Mouse (Mus musculus): Measurements from ENCODE around the gene Tmem267. TPM values are rescaled to one million over a fixed set of nuclear protein-coding genes. Genes with fewer than 3 reads are reported as not detected.

Gene Tmem267
- 9.2 and 10.9 TPM in 2 replicates for total RNA-seq (2012; rRNA removed)
- 26.0 and 28.9 TPM in 2 replicates for total RNA-seq (2014; rRNA removed)
- 26.8 and 31.3 TPM in 2 replicates for polyA plus RNA-seq (2012; ENCODE audit: insufficient read length, low read depth)

DNA sequence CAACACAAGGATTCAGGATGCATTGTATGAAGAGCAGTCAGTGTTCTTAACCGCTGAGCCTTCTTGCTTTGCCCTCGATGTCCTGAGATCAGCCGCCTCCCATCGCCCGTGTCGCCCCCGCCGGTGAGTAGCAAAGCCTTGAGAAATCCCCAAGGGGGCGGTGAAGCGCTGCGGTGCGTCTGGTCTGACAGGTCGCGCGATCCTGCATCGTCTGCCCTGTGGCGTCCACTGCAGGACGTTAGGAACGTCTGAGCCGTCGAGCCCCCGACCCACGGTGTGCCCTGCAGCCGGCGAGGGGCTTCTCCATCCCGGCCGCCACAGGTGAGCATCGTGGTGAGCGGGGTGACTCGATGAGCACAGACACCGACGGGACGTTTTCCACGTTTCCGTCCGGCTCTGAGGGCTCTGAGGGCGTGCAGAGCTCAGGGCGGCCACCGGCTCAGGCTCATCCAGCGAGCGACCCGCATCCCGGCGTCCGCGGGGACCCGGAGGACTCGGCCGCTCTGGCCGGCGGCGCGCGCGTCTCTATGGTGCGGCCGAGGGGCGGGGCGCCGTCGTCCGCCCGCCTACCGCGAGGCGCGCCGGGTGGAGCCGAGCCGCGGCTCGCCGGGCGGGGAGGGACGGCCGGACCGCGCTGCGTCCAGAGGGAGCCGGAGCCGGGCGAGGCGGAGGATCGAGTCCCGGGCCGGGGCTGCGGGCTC lies at the start of gene Tmem267, which contains the start of gene 3110070M22Rik:
Gene Tmem267 (plus strand): TSS at position 160 of the 701 bp plus-strand sequence.
Gene 3110070M22Rik (minus strand): TSS at position 504 of the 701 bp plus-strand sequence.
- TF ChIP-seq BHLHE40 (IDR thresholded peaks at IDR 0.05; ENCODE audit: low read depth, low read length) (0 out of 2 replicates have a peak, but pooled peaks have one; percentile 8), TBP (conservative IDR thresholded peaks at IDR 0.05; ENCODE audit: low read depth, low read length) (no peak), KAT2A (IDR thresholded peaks at IDR 0.05; ENCODE audit: insufficient replicate concordance, low read length) (0 out of 2 replicates have a peak, but pooled peaks have one; percentile 40), SIN3A (IDR thresholded peaks at IDR 0.05; ENCODE audit: low read length) (no peak), MXI1 (IDR thresholded peaks at IDR 0.05; ENCODE audit: low read depth, low read length) (no peak), ZMIZ1 (IDR thresholded peaks at IDR 0.05; ENCODE audit: low read depth, low read length) (no peak; the same call in 1 of the 2 replicates), NRF1 (IDR thresholded peaks at IDR 0.05; ENCODE audit: low read depth, low read length) (peak; percentile 54; the same call in 1 of the 2 replicates), ETS1 (conservative IDR thresholded peaks at IDR 0.05; ENCODE audit: low read depth, low read length) (no peak), NELFE (IDR thresholded peaks at IDR 0.05; ENCODE audit: low read depth, low read length) (peak; percentile 63; the same call in 1 of the 2 replicates), MAFK (IDR thresholded peaks at IDR 0.05; ENCODE audit: insufficient replicate concordance, low read length) (no peak), MAX (IDR thresholded peaks at IDR 0.05; ENCODE audit: low read length) (no peak), GABPA (IDR thresholded peaks at IDR 0.05; ENCODE audit: insufficient replicate concordance, low read depth, low read length) (peak; percentile 11; the same call in 1 of the 2 replicates), JUND (conservative IDR thresholded peaks at IDR 0.05; ENCODE audit: low read depth, low read length) (no peak), E2F4 (IDR thresholded peaks at IDR 0.05; ENCODE audit: insufficient replicate concordance, low read depth, low read length) (no peak), ELF1 (IDR thresholded peaks at IDR 0.05; ENCODE audit: low read depth, low read length) (peak; percentile 45; the same call in 1 of the 2 replicates), MEF2A (IDR thresholded peaks at IDR 0.05; ENCODE audit: borderline replicate concordance, low read depth, low read length) (0 out of 2 replicates have a peak, but pooled peaks have one; percentile 39), CTCF (conservative IDR thresholded peaks at IDR 0.05 in 1 of 2, IDR thresholded peaks at IDR 0.05 in 1 of 2; ENCODE audit: low read depth in 2 of 2, low read length in 2 of 2) (peak in 1 of 2 experiments; percentile 38; a peak in 2 of 4 replicates), HCFC1 (IDR thresholded peaks at IDR 0.05; ENCODE audit: low read depth, low read length) (peak; percentile 58), ZC3H11A (IDR thresholded peaks at IDR 0.05; ENCODE audit: low read depth, low read length) (no peak), TCF12 (IDR thresholded peaks at IDR 0.05; ENCODE audit: low read depth, low read length) (peak; percentile 86; the same call in 1 of the 2 replicates), ZNF384 (IDR thresholded peaks at IDR 0.05; ENCODE audit: low read depth, low read length) (no peak), CHD2 (IDR thresholded peaks at IDR 0.05; ENCODE audit: low read length) (0 out of 2 replicates have a peak, but pooled peaks have one; percentile 18), POLR2AphosphoS2 (IDR thresholded peaks at IDR 0.05; ENCODE audit: low read depth, low read length) (no peak)
- Histone ChIP-seq H3K27me3 (replicated peaks) (no peaks in the 10 kb centered on the region), H3K4me3 (replicated peaks in 1 of 3; ENCODE audit: low read depth in 2 of 3, low read length in 2 of 3, poor library complexity in 1 of 3) (peak within 1 kb of the TSS; percentile 26 to 70 (median 62)), H3K79me2 (replicated peaks; ENCODE audit: control insufficient read depth, extremely low read depth, insufficient read depth, poor library complexity, severe bottlenecking) (no peaks in the 10 kb centered on the region), H3K9me3 (replicated peaks; ENCODE audit: low read length) (peaks cover 10% of the 10 kb centered on the region), H3K27ac (ENCODE audit: insufficient read depth, low read depth) (peak within 1 kb of the TSS; percentile 47; the same call in 1 of the 2 replicates), H3K4me2 (ENCODE audit: insufficient read depth, low read depth, poor library complexity, severe bottlenecking) (no peak within 1 kb of the TSS), H3K36me3 (replicated peaks in 1 of 2; ENCODE audit: control insufficient read depth in 1 of 2, insufficient read depth in 1 of 2, low read length in 1 of 2) (peaks cover 11 to 37% of the 10 kb centered on the region in 2 experiments), H3K9ac (ENCODE audit: insufficient read depth, low read depth) (no peak within 1 kb of the TSS; the same call in 1 of the 2 replicates), H3K4me1 (ENCODE audit: control insufficient read depth in 1 of 2, insufficient read depth in 2 of 2) (no peaks in the 10 kb centered on the region)
- DNase-seq (ENCODE audit: extremely low read depth): peak; percentile 84
- in situ Hi-C loops (cut with MboI; ENCODE audit: low pct_ligation_motif_present, low pct_unique_long_range_greater_than_20kb, low sequenced_read_pairs) (no loop called here), dilution Hi-C loops (cut with MboI; ENCODE audit: extremely low pct_ligation_motif_present, extremely low pct_unique_long_range_greater_than_20kb, low sequenced_read_pairs) (no loop called here)
